Mouse (Mus musculus) forebrain, embryonic 13.5 days (tissue): Measurements from ENCODE around the gene Robo1. TPM values are rescaled to one million over a fixed set of nuclear protein-coding genes. Genes with fewer than 3 reads are reported as not detected.

Source experiments
- ATAC-seq: fragments of 200-750 bp; cut with Nextera tagmentation; 2 replicates; pipeline ENCODE4 v1.8.0; 2017
- H3K27ac ChIP-seq: fragments of 300-500 bp; sonication (generic); 2 replicates; pipeline ENCODE4 v1.5.1; 2015; ENCODE audit warnings: inconsistent platforms, mild to moderate bottlenecking, moderate library complexity
- H3K27me3 ChIP-seq: fragments of 300-500 bp; sonication (generic); 2 replicates; pipeline ENCODE4 v1.6.1; 2015; ENCODE audit warnings: mild to moderate bottlenecking, inconsistent platforms
- H3K36me3 ChIP-seq: fragments of 300-500 bp; sonication (generic); 2 replicates; pipeline ENCODE4 v1.6.1; 2015; ENCODE audit warnings: mild to moderate bottlenecking, inconsistent platforms; ENCODE audit not compliant: poor library complexity, severe bottlenecking
- H3K4me1 ChIP-seq: fragments of 300-500 bp; sonication (generic); 2 replicates; pipeline ENCODE4 v1.6.1; 2015; ENCODE audit warnings: inconsistent platforms
- H3K4me2 ChIP-seq: fragments of 300-500 bp; sonication (generic); 2 replicates; pipeline ENCODE4 v1.6.1; 2015; ENCODE audit warnings: inconsistent platforms, mild to moderate bottlenecking, moderate library complexity
- H3K4me3 ChIP-seq: fragments of 300-500 bp; sonication (generic); 2 replicates; pipeline ENCODE4 v1.5.1; 2015; ENCODE audit warnings: mild to moderate bottlenecking, inconsistent platforms
- H3K9ac ChIP-seq: fragments of 300-500 bp; sonication (generic); 2 replicates; pipeline ENCODE4 v1.6.1; 2015; ENCODE audit warnings: mild to moderate bottlenecking, inconsistent platforms
- H3K9me3 ChIP-seq: fragments of 300-500 bp; sonication (generic); replicated peaks from 2 replicates; pipeline ENCODE4 v1.6.1; 2016; ENCODE audit warnings: inconsistent platforms
- WGBS: fragments of 180-500 bp; shearing (Covaris S2); methylation state at CpG from one replicate; pipeline ENCODE4 v1.1.7; 2015; 5-methylcytosine and 5-hydroxymethylcytosine counted together
- polyA plus RNA-seq: library from polyadenylated mRNA; unstranded; fragments of >200 nt; fragmentation: Nextera tagmentation; extraction: Ambion mirVana; gene quantifications from 2 replicates; pipeline ENCODE4 v1.2.1, GENCODE M21; 2015

The Robo1 gene
- polyA plus RNA-seq, 1 experiment from 2014 or later, result 36.9 TPM

DNA sequence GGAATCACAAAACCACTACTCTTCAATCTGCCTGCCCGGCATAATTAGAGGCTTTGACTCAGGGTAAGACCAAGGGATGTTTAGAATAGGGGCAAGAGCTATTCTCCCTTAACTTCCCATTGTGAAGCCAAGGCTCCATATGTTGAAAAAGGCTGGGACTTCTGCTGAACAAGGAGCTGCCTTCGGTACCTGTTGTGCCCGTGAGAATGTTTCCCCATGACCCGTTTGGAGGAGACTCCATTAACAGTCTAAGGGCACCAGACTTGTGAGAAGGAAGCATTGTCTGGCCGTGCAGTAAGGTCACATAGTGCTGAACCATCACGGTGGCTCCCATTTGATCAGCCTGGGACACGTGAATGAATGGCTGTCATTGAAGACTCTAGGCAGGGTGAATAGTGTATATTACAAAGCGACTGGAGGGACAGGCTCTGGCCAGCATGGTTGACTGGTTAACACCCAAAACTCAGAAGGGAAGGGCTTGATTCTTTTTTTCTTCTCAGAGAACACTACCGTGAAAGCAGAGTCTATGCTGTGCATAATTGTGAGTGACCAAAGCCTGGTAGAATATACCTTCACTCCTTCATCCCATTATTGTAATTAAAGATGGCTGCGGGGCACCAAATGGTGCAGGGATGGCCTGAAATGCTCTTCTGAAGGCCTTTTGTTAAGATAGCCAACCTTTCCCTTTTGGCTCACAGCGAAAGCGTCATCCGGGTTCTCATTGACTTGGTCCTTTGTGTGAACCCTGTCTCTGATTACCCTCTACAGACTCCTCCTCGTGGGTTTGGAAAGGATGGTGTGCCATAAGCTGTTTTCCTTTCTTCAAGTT is 385.6 kb downstream of the Robo1 start:
- H3K4me2 ChIP-seq, result no peak overlapping the region
- no peaks in the 10 kb centered on the region for H3K36me3 ChIP-seq
- ATAC-seq, result peak; percentile 59
- 14% methylated on average over 14 of the region's 14 CpGs for WGBS
- no peak overlapping the region for H3K9ac ChIP-seq
- H3K4me1 ChIP-seq, result peaks cover 37% of the 10 kb centered on the region
- no peak overlapping the region for H3K27ac ChIP-seq
- peaks cover 57% of the 10 kb centered on the region for H3K27me3 ChIP-seq
- no peak overlapping the region for H3K4me3 ChIP-seq
- H3K9me3 ChIP-seq, result no peaks in the 10 kb centered on the region

GRCm38 (mm10) chr16:72694787-72695186 is 386.7 kb downstream of the Robo1 start:
- Histone ChIP-seq H3K4me3 (no peak overlapping the region), H3K9ac (no peak overlapping the region), H3K36me3 (no peaks in the 10 kb centered on the region), H3K27ac (no peak overlapping the region), H3K4me1 (peaks cover 48% of the 10 kb centered on the region), H3K27me3 (peaks cover 56% of the 10 kb centered on the region), H3K4me2 (no peak overlapping the region), H3K9me3 (no peaks in the 10 kb centered on the region)
- 84% methylated on average over 5 of the region's 5 CpGs for WGBS
- no peak for ATAC-seq

- peaks cover 77% of the 10 kb centered on the region for H3K27me3 ChIP-seq
- ATAC-seq, result peak; percentile 93
- H3K4me1 ChIP-seq, result peaks cover 32% of the 10 kb centered on the region
- WGBS, result 6% methylated on average over 12 of the region's 12 CpGs
- no peaks in the 10 kb centered on the region for H3K9me3 ChIP-seq
- H3K36me3 ChIP-seq, result no peaks in the 10 kb centered on the region
- H3K9ac ChIP-seq, result no peak overlapping the region
- H3K4me3 ChIP-seq, result no peak overlapping the region
- peak overlapping the region; percentile 30 for H3K4me2 ChIP-seq
- H3K27ac ChIP-seq, result peak overlapping the region; percentile 63
These were observed 391.3 kb downstream of the Robo1 start for GRCm38 (mm10) chr16:72699238-72700006.

DNA sequence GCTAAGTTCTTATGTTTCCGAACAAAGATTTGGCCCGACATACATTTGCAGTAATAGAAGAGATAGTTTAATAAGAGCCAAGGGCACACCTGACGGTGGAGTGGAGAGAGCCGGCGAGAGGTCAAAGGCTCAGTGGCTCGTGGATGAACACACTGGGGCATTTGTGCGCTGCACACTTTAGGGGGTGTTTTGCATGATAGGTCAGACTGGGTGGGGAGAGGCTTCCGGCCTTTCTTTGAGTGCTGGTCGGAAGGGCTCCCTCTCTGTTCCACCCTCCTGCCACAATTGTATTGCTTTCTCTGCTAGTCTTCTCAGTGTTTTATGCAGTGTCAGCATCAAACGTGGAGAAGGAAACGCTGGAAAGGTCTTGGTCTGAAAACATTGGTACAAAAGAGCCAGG is 392.2 kb downstream of the Robo1 start:
- H3K36me3 ChIP-seq, result no peaks in the 10 kb centered on the region
- H3K4me1 ChIP-seq, result peaks cover 40% of the 10 kb centered on the region
- WGBS, result 67% methylated on average over 11 of the region's 11 CpGs

GRCm38 (mm10) chr16:72703486-72703885 is 395.4 kb downstream of the Robo1 start:
- Histone ChIP-seq H3K4me3 (no peak overlapping the region), H3K9me3 (no peaks in the 10 kb centered on the region), H3K27me3 (peaks cover 55% of the 10 kb centered on the region), H3K36me3 (no peaks in the 10 kb centered on the region), H3K9ac (no peak overlapping the region), H3K27ac (no peak overlapping the region), H3K4me1 (peaks cover 33% of the 10 kb centered on the region), H3K4me2 (no peak overlapping the region)
- ATAC-seq, result no peak
- 83% methylated on average over 6 of the region's 6 CpGs for WGBS

More for the DNA sequence above, 392.2 kb downstream of the Robo1 start:
- Histone ChIP-seq H3K9ac (no peak overlapping the region), H3K4me2 (no peak overlapping the region), H3K9me3 (no peaks in the 10 kb centered on the region), H3K27me3 (peaks cover 72% of the 10 kb centered on the region), H3K27ac (no peak overlapping the region), H3K4me3 (no peak overlapping the region)
- no peak for ATAC-seq

GRCm38 (mm10) chr16:72705851-72706250 is 397.7 kb downstream of the Robo1 start:
- H3K36me3 ChIP-seq, result no peaks in the 10 kb centered on the region
- peaks cover 10% of the 10 kb centered on the region for H3K4me1 ChIP-seq
- WGBS, result 75% methylated on average over 5 of the region's 5 CpGs
- no peak for ATAC-seq
- H3K9ac ChIP-seq, result no peak overlapping the region
- no peak overlapping the region for H3K27ac ChIP-seq
- H3K4me3 ChIP-seq, result no peak overlapping the region
- no peaks in the 10 kb centered on the region for H3K9me3 ChIP-seq
- peaks cover 45% of the 10 kb centered on the region for H3K27me3 ChIP-seq
- no peak overlapping the region for H3K4me2 ChIP-seq

GRCm38 (mm10) chr16:72708526-72708925 is 400.4 kb downstream of the Robo1 start:
- Histone ChIP-seq H3K27ac (no peak overlapping the region), H3K27me3 (peaks cover 19% of the 10 kb centered on the region), H3K4me2 (no peak overlapping the region), H3K36me3 (no peaks in the 10 kb centered on the region), H3K4me1 (peaks cover 10% of the 10 kb centered on the region), H3K9ac (no peak overlapping the region), H3K9me3 (no peaks in the 10 kb centered on the region), H3K4me3 (no peak overlapping the region)
- 77% methylated on average over 2 of the region's 2 CpGs for WGBS
- no peak for ATAC-seq

GRCm38 (mm10) chr16:72717118-72717802 is 409.2 kb downstream of the Robo1 start:
- H3K4me1 ChIP-seq, result 0 out of 2 replicates have a peak, but pooled peaks cover 3% of the 10 kb centered on the region
- H3K4me3 ChIP-seq, result no peak overlapping the region
- H3K36me3 ChIP-seq, result no peaks in the 10 kb centered on the region
- no peak for ATAC-seq
- H3K9me3 ChIP-seq, result no peaks in the 10 kb centered on the region
- H3K9ac ChIP-seq, result no peak overlapping the region
- H3K4me2 ChIP-seq, result no peak overlapping the region
- WGBS, result 74% methylated on average over 9 of the region's 9 CpGs
- H3K27me3 ChIP-seq, result no peaks in the 10 kb centered on the region
- no peak overlapping the region for H3K27ac ChIP-seq

GRCm38 (mm10) chr16:72719063-72719462 is 411.0 kb downstream of the Robo1 start:
- Histone ChIP-seq H3K27ac (no peak overlapping the region), H3K9me3 (no peaks in the 10 kb centered on the region), H3K9ac (no peak overlapping the region), H3K4me2 (no peak overlapping the region), H3K4me1 (0 out of 2 replicates have a peak, but pooled peaks cover 3% of the 10 kb centered on the region), H3K4me3 (no peak overlapping the region), H3K27me3 (no peaks in the 10 kb centered on the region), H3K36me3 (no peaks in the 10 kb centered on the region)
- no peak for ATAC-seq
- WGBS, result 80% methylated on average over 4 of the region's 4 CpGs

GRCm38 (mm10) chr16:72720979-72721378 is 412.9 kb downstream of the Robo1 start:
- Histone ChIP-seq H3K4me3 (no peak overlapping the region), H3K36me3 (no peaks in the 10 kb centered on the region), H3K27me3 (no peaks in the 10 kb centered on the region), H3K27ac (no peak overlapping the region), H3K4me2 (no peak overlapping the region), H3K9ac (no peak overlapping the region), H3K4me1 (0 out of 2 replicates have a peak, but pooled peaks cover 3% of the 10 kb centered on the region), H3K9me3 (no peaks in the 10 kb centered on the region)
- 97% methylated on average over 4 of the region's 4 CpGs for WGBS
- no peak for ATAC-seq

DNA sequence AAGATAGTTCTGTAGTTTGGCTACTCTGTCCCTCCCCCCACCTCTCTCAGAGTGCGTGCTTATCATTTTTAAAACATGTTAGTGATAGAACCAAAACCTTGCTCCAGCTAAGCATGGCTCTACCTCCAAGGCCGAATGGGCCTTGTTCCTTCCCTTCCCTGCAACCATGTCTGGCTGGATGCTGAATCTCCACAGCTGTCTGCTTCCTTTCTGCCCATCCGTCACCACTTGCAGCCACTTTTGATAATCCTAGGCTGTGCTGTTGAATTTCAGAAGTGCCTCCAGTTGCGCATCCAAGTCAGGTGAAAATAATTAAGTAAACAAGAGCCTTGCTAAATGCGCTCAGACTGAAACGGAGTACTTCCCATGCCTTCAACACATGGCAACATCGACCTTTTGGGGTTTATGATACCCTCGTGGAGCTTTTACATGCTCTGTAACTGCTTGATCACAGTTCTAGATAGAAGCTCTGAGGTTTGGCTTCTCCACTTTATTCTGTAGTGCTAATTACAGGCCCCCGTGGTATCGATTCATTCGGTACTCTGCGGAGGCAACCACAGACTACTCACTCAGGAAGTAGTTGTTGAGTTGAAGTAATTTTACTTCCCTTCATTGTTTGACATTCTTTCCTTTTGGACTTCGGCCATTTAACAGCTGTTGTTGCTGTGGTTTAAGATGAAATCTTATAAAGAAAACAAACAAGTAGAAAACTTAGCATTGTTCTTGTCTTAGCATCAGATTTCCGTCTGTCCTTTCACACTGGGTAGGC is 413.8 kb downstream of the Robo1 start:
- WGBS, result 91% methylated on average over 14 of the region's 14 CpGs
- no peak for ATAC-seq

More for the DNA sequence above, 413.8 kb downstream of the Robo1 start:
- no peaks in the 10 kb centered on the region for H3K36me3 ChIP-seq
- H3K27ac ChIP-seq, result no peak overlapping the region
- no peak overlapping the region for H3K4me3 ChIP-seq
- H3K9me3 ChIP-seq, result no peaks in the 10 kb centered on the region
- no peaks in the 10 kb centered on the region for H3K27me3 ChIP-seq
- H3K4me1 ChIP-seq, result 0 out of 2 replicates have a peak, but pooled peaks cover 3% of the 10 kb centered on the region
- H3K4me2 ChIP-seq, result no peak overlapping the region
- no peak overlapping the region for H3K9ac ChIP-seq
